Mouse (Mus musculus): Measurements from ENCODE around the gene Klc2.

Gene Klc2

GRCm38 (mm10) chr19:5072389-5073019, 45.9 kb downstream of the Klc2 start:
- DNase-seq (ENCODE audit: low spot score), result peak; percentile 81

GRCm38 (mm10) chr19:5071545-5072369, 46.6 kb downstream of the Klc2 start:
- DNase-seq (ENCODE audit: low spot score), result peak; percentile 91

GRCm38 (mm10) chr19:5071077-5071476, 47.3 kb downstream of the Klc2 start:
- DNase-seq (ENCODE audit: low spot score), result no peak

- no peak for DNase-seq (ENCODE audit: low spot score)
Observed at GRCm38 (mm10) chr19:5069978-5070377, 48.4 kb downstream of the Klc2 start.

- DNase-seq (ENCODE audit: low spot score), result no peak
Observed at GRCm38 (mm10) chr19:5069486-5069885, 48.9 kb downstream of the Klc2 start.

GRCm38 (mm10) chr19:5068570-5069234, 49.7 kb downstream of the Klc2 start:
- peak; percentile 62 for DNase-seq (ENCODE audit: low spot score)

- DNase-seq (ENCODE audit: low spot score), result peak; percentile 74
Observed at GRCm38 (mm10) chr19:5067867-5068569, 50.3 kb downstream of the Klc2 start, which contains the start of gene Cd248. TSS of gene Cd248 (plus strand) at chr19:5068078.

GRCm38 (mm10) chr19:5067040-5067799, 51.1 kb downstream of the Klc2 start:
- DNase-seq (ENCODE audit: low spot score), result peak; percentile 61

- DNase-seq (ENCODE audit: low spot score), result peak; percentile 82
Observed at GRCm38 (mm10) chr19:5065104-5065503, 53.3 kb downstream of the Klc2 start.

GRCm38 (mm10) chr19:5062446-5062845, 55.9 kb downstream of the Klc2 start:
- DNase-seq (ENCODE audit: low spot score), result no peak

GRCm38 (mm10) chr19:5062041-5062440, 56.3 kb downstream of the Klc2 start:
- no peak for DNase-seq (ENCODE audit: low spot score)

GRCm38 (mm10) chr19:5060365-5061330, 57.7 kb downstream of the Klc2 start:
- DNase-seq (ENCODE audit: low spot score), result peak; percentile 44

GRCm38 (mm10) chr19:5058801-5059771, 59.3 kb downstream of the Klc2 start:
- DNase-seq (ENCODE audit: low spot score), result peak; percentile 56

GRCm38 (mm10) chr19:5057876-5058775, 60.2 kb downstream of the Klc2 start:
- peak; percentile 40 for DNase-seq (ENCODE audit: low spot score)

Data from MN1 (cell line).